Mouse (Mus musculus) kidney, adult 2 months (tissue): ENCODE data around the gene Xab2.

ENCODE experiments used
- CTCF ChIP-seq: fragments of 200-500 bp; conservative IDR thresholded peaks from 2 replicates; pipeline ENCODE4 v1.5.1; 2011; ENCODE audit warnings: low read depth, mild to moderate bottlenecking, control low read depth, low read length, moderate library complexity, mixed read lengths; ENCODE audit not compliant: insufficient read depth, insufficient read length
- POLR2A ChIP-seq: fragments of 200-500 bp; IDR thresholded peaks from one replicate; pipeline ENCODE4 v1.6.1; 2011; ENCODE audit warnings: low read depth, low read length, control low read depth

- TF ChIP-seq CTCF (no peak), POLR2A (no peak)
Measured at GRCm38 (mm10) chr8:3648268-3648667, 27.2 kb upstream of the Xab2 start.
